Comparison of ENCODE assay signal across 13 mouse cellular contexts in the genomic region with DNA sequence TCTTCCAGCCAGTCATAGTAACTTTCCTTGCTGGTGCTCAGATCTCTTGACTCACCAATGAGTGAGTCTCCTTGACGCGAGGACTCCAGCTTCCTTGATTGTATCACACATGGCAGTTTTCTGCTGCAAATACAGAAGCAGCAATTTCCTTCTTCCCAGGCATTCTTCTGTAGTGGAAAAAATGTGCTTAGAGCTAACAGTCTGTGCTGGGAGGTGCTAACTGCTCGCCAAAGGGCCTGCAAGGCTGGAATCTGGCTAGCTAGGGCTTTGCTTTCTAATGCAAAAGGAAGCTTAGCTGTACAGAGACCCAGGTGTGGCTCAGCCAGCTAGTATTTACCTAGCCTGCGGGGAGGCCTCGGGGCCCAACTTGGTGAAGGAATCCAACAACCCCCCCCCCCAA. TPM values are rescaled to one million over a fixed set of nuclear protein-coding genes. Genes with fewer than 3 reads are reported as not detected.
DNase-seq lines count a peak whose midpoint lies in the region; ATAC-seq and TF ChIP-seq lines count a peak whose summit lies in the region.
"Had no signal": no experiment of that assay in that cellular context is flagged by ENCODE, and none has a peak within 500 bp of the region (broad histone marks: within the 10 kb centered on the region; RNA-seq: fewer than 3 reads in every experiment).

No protein-coding gene starts in this region.

- no peaks in the 10 kb centered on the region for H3K36me3 ChIP-seq in kidney, embryonic 15.5 days
- no peaks in the 10 kb centered on the region for H3K36me3 ChIP-seq in ES-E14 (ENCODE audit: control insufficient read depth, insufficient read depth, low read length, poor library complexity, severe bottlenecking)
- no peaks in the 10 kb centered on the region for H3K36me3 ChIP-seq in lung, postnatal 0 days (ENCODE audit: insufficient read depth, low read length)
- H3K36me3 ChIP-seq: embryonic facial prominence, embryonic 15.5 days had no signal

- H3K4me1 ChIP-seq in kidney, embryonic 15.5 days, result peaks cover 5% of the 10 kb centered on the region; the same call in 1 of the 2 replicates
- peaks cover 15 to 38% of the 10 kb centered on the region in 2 experiments for H3K4me1 ChIP-seq in ES-E14 (ENCODE audit: control insufficient read depth in 2 of 2, insufficient read depth in 2 of 2, low read length in 2 of 2, poor library complexity in 1 of 2)
- H3K4me1 ChIP-seq in lung, postnatal 0 days (ENCODE audit: insufficient read depth, low read depth, low read length), result no peaks in the 10 kb centered on the region
- H3K4me1 ChIP-seq: megakaryocyte, embryonic 14.5 days had no signal

- H3K9ac ChIP-seq in kidney, embryonic 15.5 days, result no peak overlapping the region
- H3K9ac ChIP-seq in ES-E14 (ENCODE audit: insufficient read depth, low read depth, low read length, poor library complexity, severe bottlenecking), result no peak overlapping the region
- no peak overlapping the region for H3K9ac ChIP-seq in lung, postnatal 0 days (replicated peaks; ENCODE audit: low read depth)
- H3K9ac ChIP-seq: embryonic facial prominence, embryonic 15.5 days had no signal

- H3K9me3 ChIP-seq in kidney, embryonic 15.5 days (replicated peaks), result no peaks in the 10 kb centered on the region
- no peaks in the 10 kb centered on the region for H3K9me3 ChIP-seq in ES-E14 (ENCODE audit: control insufficient read depth, insufficient read depth, low read depth, low read length)
- no peaks in the 10 kb centered on the region for H3K9me3 ChIP-seq in lung, postnatal 0 days (ENCODE audit: low read length)
- H3K9me3 ChIP-seq: embryonic facial prominence, embryonic 15.5 days had no signal

- DNase-seq in kidney, postnatal 4 days, result no peak
- DNase-seq in ES-E14 (ENCODE audit: low read depth, low spot score), result peak; percentile 98
- DNase-seq in ZHBTc4 (ENCODE audit: low read depth, low spot score), result peak; percentile 99
- peak; percentile 73 for DNase-seq in lung, postnatal 0 days (ENCODE audit: low spot score)
- DNase-seq in adrenal gland, adult 8-10 months, result no peak
- DNase-seq in layer of hippocampus, postnatal 10 days (ENCODE audit: low spot score in 2 of 2), result no peak
- no peak for DNase-seq in adrenal gland, postnatal 36 days
- DNase-seq: cerebellum, postnatal 14 days; heart, postnatal 36 days; layer of hippocampus, adult 9-11 months had no signal

- peak overlapping the region; percentile 32; the same call in 1 of the 2 replicates for H3K27ac ChIP-seq in kidney, embryonic 15.5 days
- peak overlapping the region; percentile 65; the same call in 1 of the 2 replicates for H3K27ac ChIP-seq in ES-E14 (ENCODE audit: insufficient read depth, low read depth, low read length, poor library complexity, severe bottlenecking)
- peak overlapping the region; percentile 68 for H3K27ac ChIP-seq in lung, postnatal 0 days (ENCODE audit: low read length)
- H3K27ac ChIP-seq: embryonic facial prominence, embryonic 15.5 days had no signal

- in situ Hi-C loops in ES-E14 (cut with MboI; ENCODE audit: low sequenced_read_pairs in 2 of 2, unreplicated experiment in 2 of 2), result no loop called here

- H3K4me3 ChIP-seq in kidney, embryonic 15.5 days (replicated peaks), result no peak overlapping the region
- no peak overlapping the region for H3K4me3 ChIP-seq in ES-E14 (ENCODE audit: insufficient read depth in 1 of 2, low read depth in 1 of 2, low read length in 2 of 2, poor library complexity in 1 of 2, severe bottlenecking in 1 of 2)
- no peak overlapping the region for H3K4me3 ChIP-seq in lung, postnatal 0 days (ENCODE audit: low read depth, low read length)
- H3K4me3 ChIP-seq: embryonic facial prominence, embryonic 15.5 days; megakaryocyte, embryonic 14.5 days had no signal

- 31% methylated on average over 5 of the region's 5 CpGs for WGBS in kidney, embryonic 15.5 days
- WGBS in lung, postnatal 0 days, result 13% methylated on average over 5 of the region's 5 CpGs

- no peak for TF ChIP-seq CTCF in lung, postnatal 0 days (IDR thresholded peaks at IDR 0.05)

- TF ChIP-seq EP300 in lung, postnatal 0 days (IDR thresholded peaks at IDR 0.05), result no peak

- no peak for ATAC-seq in kidney, embryonic 15.5 days (replicated peaks; ENCODE audit: low FRiP score)
- ATAC-seq in lung, postnatal 0 days, result no peak

- H3K4me2 ChIP-seq in kidney, embryonic 15.5 days, result no peak overlapping the region
- H3K4me2 ChIP-seq in lung, postnatal 0 days (replicated peaks; ENCODE audit: low read depth, low read length), result no peak overlapping the region
- H3K4me2 ChIP-seq: embryonic facial prominence, embryonic 15.5 days had no signal

- no peaks in the 10 kb centered on the region for H3K27me3 ChIP-seq in kidney, embryonic 15.5 days
- H3K27me3 ChIP-seq in lung, postnatal 0 days (replicated peaks; ENCODE audit: insufficient read depth, low read length), result no peaks in the 10 kb centered on the region
- H3K27me3 ChIP-seq: embryonic facial prominence, embryonic 15.5 days had no signal

TF ChIP-seq in ES-E14, 5 proteins besides CTCF, POLR2A, EP300 and RAD21:
- peak; percentile 76 for TF ChIP-seq CHD2 (IDR thresholded peaks at IDR 0.05; ENCODE audit: low read depth, low read length)
- peak; percentile 82 for TF ChIP-seq ZNF384 (IDR thresholded peaks at IDR 0.05; ENCODE audit: low read depth, low read length)
- no peak for TF ChIP-seq ZC3H11A (IDR thresholded peaks at IDR 0.05; ENCODE audit: borderline replicate concordance, low read depth, low read length)
- TF ChIP-seq MAFK (IDR thresholded peaks at IDR 0.05; ENCODE audit: insufficient read depth, low read depth, low read length), result peak; percentile 59; the same call in 1 of the 2 replicates

RNA-seq across cellular contexts. Expression of a gene that starts 38.3 kb away (rescaled TPM):
- polyA plus RNA-seq in kidney, embryonic 15.5 days (2015; fragmentation: Nextera tagmentation; extraction: Ambion mirVana), result 17.7 and 19.3 TPM in 2 replicates
- 90.1 and 100 TPM in 2 replicates for total RNA-seq in ES-E14 (2012; rRNA removed)
- 10.3 and 11.6 TPM in 2 replicates for polyA plus RNA-seq in lung, postnatal 0 days (2015; fragmentation: Nextera tagmentation; extraction: Ambion mirVana)
- 100 to 1,000 TPM in 3 of 4 experiments, 10 to 100 TPM in 1; 95.7 to 109 (median 104) TPM for total RNA-seq in adrenal gland, adult 8-10 months (2022)
- 10 to 100 TPM; 89.6 to 92.3 TPM for total RNA-seq in layer of hippocampus, postnatal 10 days (2021)
- total RNA-seq in adrenal gland, postnatal 36 days (2021), result 100 to 1,000 TPM; 102 to 112 TPM

Comparison
In these comparisons a context has a peak if more than half of its experiments do, and no peak if none do; other contexts are left out.
1. DNase-seq: peak in ES-E14 (single experiment), ZHBTc4 (single experiment) and lung, postnatal 0 days (single experiment); none in kidney, postnatal 4 days (0 of 2), adrenal gland, adult 8-10 months (single experiment), layer of hippocampus, postnatal 10 days (0 of 2) and adrenal gland, postnatal 36 days (0 of 2).
2. Peak in every context shown above with its lines, with median percentiles within 50 percentile points of each other: H3K27ac ChIP-seq.